Mouse (Mus musculus) CH12.LX (cell line): ENCODE results near the gene Parp3.

Experiments
- CHD2 ChIP-seq: IDR thresholded peaks from 2 replicates; pipeline ENCODE4 v1.6.1; 2011; ENCODE audit warnings: low read length, improper control_type of control experiment
- IRF4 ChIP-seq: IDR thresholded peaks from 2 replicates; pipeline ENCODE4 v1.6.1; 2014; ENCODE audit warnings: low read depth, mild to moderate bottlenecking, inconsistent platforms, low read length, improper control_type of control experiment
- POLR2A ChIP-seq: IDR thresholded peaks from 2 replicates; pipeline ENCODE4 v1.6.1; 2011; ENCODE audit warnings: low read depth, mild to moderate bottlenecking, improper control_type of control experiment, low read length

DNA sequence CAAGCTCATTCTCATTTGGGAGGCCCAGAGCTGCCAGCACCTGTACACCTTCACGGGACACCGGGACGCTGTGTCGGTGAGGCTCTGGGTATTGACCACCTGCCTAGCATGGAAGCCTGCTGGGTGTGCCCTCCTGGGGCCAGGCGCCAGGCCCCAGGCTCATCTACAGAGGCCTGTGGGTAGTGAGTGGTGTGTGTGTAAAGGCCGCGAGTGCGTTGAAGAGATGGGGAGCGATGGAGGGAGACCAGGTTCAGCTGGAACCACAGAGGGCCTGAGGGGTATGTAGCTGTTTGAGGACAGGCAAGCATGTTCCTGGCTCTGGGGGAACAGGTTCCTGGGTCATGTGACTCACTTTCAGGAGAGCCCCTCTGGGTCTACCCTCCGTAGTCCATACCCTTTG lies 6.4 kb upstream of the Parp3 start:
- no peak for TF ChIP-seq IRF4
- TF ChIP-seq CHD2 = no peak
- TF ChIP-seq POLR2A = no peak
